Mouse (Mus musculus): ENCODE data around the gene Nf1.

GRCm38 (mm10) chr11:79529226-79529625, 189.7 kb downstream of the Nf1 start:
- TF ChIP-seq CTCF (IDR thresholded peaks at IDR 0.05; ENCODE audit: extremely low read depth, insufficient read depth, insufficient read length, insufficient replicate concordance) = no peak
- TF ChIP-seq POLR2A (IDR thresholded peaks at IDR 0.05; ENCODE audit: low read depth, low read length) = no peak
